Mouse (Mus musculus): ENCODE results near the gene Fbxw5. TPM values are rescaled to one million over a fixed set of nuclear protein-coding genes. Genes with fewer than 3 reads are reported as not detected.
"Not testable (repeated sequence)": the region's sequence is repeated elsewhere in the genome, so short reads cannot be mapped to it uniquely, and the experiment has no call there.

The Fbxw5 gene
- polyA plus RNA-seq, 1 experiment from 2014 or later, result 112 TPM

- H3K36me3 ChIP-seq, result peaks cover 18% of the 10 kb centered on the region
Observed at GRCm38 (mm10) chr2:25541644-25542367, 41.3 kb downstream of the Fbxw5 start.

GRCm38 (mm10) chr2:25545996-25546810 lies 45.7 kb downstream of the Fbxw5 start:
- Histone ChIP-seq H3K4me3 (peak overlapping the region; percentile 74), H3K36me3 (no peaks in the 10 kb centered on the region), H3K4me1 (peaks cover 21% of the 10 kb centered on the region), H3K9me3 (no peaks in the 10 kb centered on the region), H3K27me3 (no peaks in the 10 kb centered on the region), H3K9ac (replicated peaks) (peak overlapping the region; percentile 72), H3K27ac (replicated peaks) (peak overlapping the region; percentile 60), H3K4me2 (replicated peaks) (peak overlapping the region; percentile 78)
- peak; percentile 73 for ATAC-seq (ENCODE audit: low FRiP score, low read depth)
- 9% methylated on average over 43 of the region's 43 CpGs for WGBS

More at GRCm38 (mm10) chr2:25541644-25542367, 41.3 kb downstream of the Fbxw5 start:
- ATAC-seq (ENCODE audit: low FRiP score, low read depth), result no peak
- Histone ChIP-seq H3K4me2 (replicated peaks) (no peak overlapping the region), H3K4me3 (no peak overlapping the region), H3K4me1 (peaks cover 18% of the 10 kb centered on the region), H3K9me3 (no peaks in the 10 kb centered on the region), H3K27ac (replicated peaks) (no peak overlapping the region), H3K27me3 (no peaks in the 10 kb centered on the region), H3K9ac (replicated peaks) (no peak overlapping the region)
- 90% methylated on average over 10 of the region's 10 CpGs for WGBS

GRCm38 (mm10) chr2:25546811-25547491 lies 46.4 kb downstream of the Fbxw5 start, which contains the start of gene Traf2:
Gene Traf2, minus strand, starts transcription at chr2:25546940.
- Histone ChIP-seq H3K9me3 (no peaks in the 10 kb centered on the region), H3K4me1 (peaks cover 18% of the 10 kb centered on the region), H3K27ac (replicated peaks) (peak within 1 kb of the TSS; percentile 60), H3K27me3 (no peaks in the 10 kb centered on the region), H3K9ac (replicated peaks) (peak within 1 kb of the TSS; percentile 72), H3K4me3 (peak within 1 kb of the TSS; percentile 74), H3K36me3 (no peaks in the 10 kb centered on the region), H3K4me2 (replicated peaks) (peak within 1 kb of the TSS; percentile 78)
- 2% methylated on average over 48 of the region's 48 CpGs for WGBS
- ATAC-seq (ENCODE audit: low FRiP score, low read depth), result peak; percentile 99

DNA sequence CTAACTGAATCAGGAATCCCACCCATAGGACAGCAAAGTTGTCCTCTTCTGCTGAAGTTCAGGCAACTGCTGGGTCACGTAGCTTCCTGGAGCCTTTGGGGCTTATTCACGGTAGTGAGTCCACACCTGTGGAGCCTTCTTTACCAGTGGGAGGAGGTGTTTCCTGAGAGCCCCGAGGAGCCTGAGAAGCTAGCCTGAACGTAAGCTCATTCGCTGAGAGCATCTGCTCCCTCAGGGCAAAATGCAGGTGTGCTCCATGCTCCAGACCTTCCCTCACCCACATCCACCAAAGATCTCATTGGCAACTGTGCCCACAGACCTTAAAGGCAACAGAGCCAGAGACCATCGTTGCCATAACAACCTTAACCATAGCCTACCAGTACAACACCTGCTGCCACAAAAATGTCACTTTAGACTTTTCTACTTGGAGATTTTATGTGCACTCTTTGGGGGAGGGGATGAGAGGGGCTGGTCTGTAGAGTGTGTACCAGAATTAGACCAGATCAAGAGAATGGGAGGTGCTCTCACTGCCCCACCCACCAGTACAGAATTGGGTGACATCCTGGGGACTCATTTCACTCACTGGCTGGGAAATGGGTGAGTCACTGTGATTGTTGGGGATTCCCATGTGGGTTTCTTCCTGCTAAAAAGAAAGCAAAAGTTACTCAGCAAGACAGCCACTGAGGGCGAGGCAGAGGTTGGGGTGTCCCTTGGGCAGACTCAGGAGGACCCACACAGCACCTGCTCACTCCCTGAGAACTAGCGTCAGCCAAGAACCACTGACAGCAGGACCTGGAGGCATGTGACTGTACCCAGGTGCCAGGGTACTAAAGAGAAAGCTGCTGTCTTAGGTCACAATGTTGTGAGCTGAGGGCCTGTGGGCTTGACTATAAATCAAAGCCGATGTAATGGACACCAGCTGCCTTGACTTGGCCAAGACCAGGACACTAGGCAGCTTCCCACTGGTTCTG lies 48.8 kb downstream of the Fbxw5 start:
- no peaks in the 10 kb centered on the region for H3K27me3 ChIP-seq
- no peaks in the 10 kb centered on the region for H3K9me3 ChIP-seq
- no peak overlapping the region for H3K27ac ChIP-seq (replicated peaks)
- 81% methylated on average over 9 of the region's 9 CpGs for WGBS
- no peak overlapping the region for H3K9ac ChIP-seq (replicated peaks)
- H3K4me1 ChIP-seq, result peaks cover 15% of the 10 kb centered on the region
- H3K36me3 ChIP-seq, result no peaks in the 10 kb centered on the region
- no peak for ATAC-seq (ENCODE audit: low FRiP score, low read depth)
- H3K4me2 ChIP-seq (replicated peaks), result no peak overlapping the region
- no peak overlapping the region for H3K4me3 ChIP-seq

DNA sequence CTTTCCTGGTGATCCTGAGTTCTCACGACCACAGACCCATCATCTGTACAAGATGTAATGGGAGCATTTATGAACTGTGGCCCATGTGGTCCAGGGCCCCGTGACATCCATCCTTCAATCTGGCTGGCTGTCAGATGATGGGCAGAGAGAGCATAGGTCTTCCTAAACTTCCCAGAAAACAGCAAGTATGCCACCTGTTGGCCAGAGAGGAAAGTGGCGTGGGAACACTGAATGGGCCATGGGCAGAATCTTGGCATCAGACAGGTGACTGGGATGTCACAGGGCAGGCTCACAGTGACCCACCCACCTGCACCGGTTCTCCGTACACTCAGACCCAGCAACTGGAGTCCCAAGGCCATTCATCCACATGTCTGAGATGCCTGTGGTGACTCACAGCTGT lies 50.6 kb downstream of the Fbxw5 start:
- WGBS, result 37% methylated on average over 5 of the region's 5 CpGs
- ATAC-seq (ENCODE audit: low FRiP score, low read depth), result no peak

GRCm38 (mm10) chr2:25553171-25553786 lies 52.7 kb downstream of the Fbxw5 start:
- not testable (repeated sequence) for H3K4me3 ChIP-seq; H3K9me3 ChIP-seq; H3K27ac ChIP-seq (replicated peaks); H3K9ac ChIP-seq (replicated peaks); H3K4me2 ChIP-seq (replicated peaks); H3K36me3 ChIP-seq; ATAC-seq (ENCODE audit: low FRiP score, low read depth); H3K4me1 ChIP-seq; H3K27me3 ChIP-seq
- 85% methylated on average over 4 of the region's 4 CpGs for WGBS

More for the DNA sequence above, 50.6 kb downstream of the Fbxw5 start:
- H3K36me3 ChIP-seq, result no peaks in the 10 kb centered on the region
- H3K4me3 ChIP-seq, result no peak overlapping the region
- no peak overlapping the region for H3K9ac ChIP-seq (replicated peaks)
- H3K4me1 ChIP-seq, result peaks cover 4% of the 10 kb centered on the region; the same call in 1 of the 2 replicates
- H3K9me3 ChIP-seq, result no peaks in the 10 kb centered on the region
- H3K27ac ChIP-seq (replicated peaks), result no peak overlapping the region
- H3K4me2 ChIP-seq (replicated peaks), result no peak overlapping the region
- no peaks in the 10 kb centered on the region for H3K27me3 ChIP-seq

Other genes starting within 250 kb of the Fbxw5 start
- 20.6 and 23.6 TPM in 2 replicates for gene Tmem203, start 245.3 kb upstream of the Fbxw5 start, polyA plus RNA-seq (2016; fragmentation: Nextera tagmentation; extraction: Ambion mirVana)
- 10.1 and 10.2 TPM in 2 replicates for gene Tprn, start 238.1 kb upstream of the Fbxw5 start, polyA plus RNA-seq (2016; fragmentation: Nextera tagmentation; extraction: Ambion mirVana)
- gene Ssna1, start 228.3 kb upstream of the Fbxw5 start, polyA plus RNA-seq (2016; fragmentation: Nextera tagmentation; extraction: Ambion mirVana), result 210 and 216 TPM in 2 replicates
- 143 and 144 TPM in 2 replicates for gene Anapc2, start 228.3 kb upstream of the Fbxw5 start, polyA plus RNA-seq (2016; fragmentation: Nextera tagmentation; extraction: Ambion mirVana)
- not detected in 2 replicates for gene Tmem210, start 212.6 kb upstream of the Fbxw5 start, polyA plus RNA-seq (2016; fragmentation: Nextera tagmentation; extraction: Ambion mirVana)
- not detected in 2 replicates for gene Lrrc26, start 210.8 kb upstream of the Fbxw5 start, polyA plus RNA-seq (2016; fragmentation: Nextera tagmentation; extraction: Ambion mirVana)
- gene Grin1, start 181.6 kb upstream of the Fbxw5 start, polyA plus RNA-seq (2016; fragmentation: Nextera tagmentation; extraction: Ambion mirVana), result 6.1 and 8.2 TPM in 2 replicates
- gene Man1b1, start 168.4 kb upstream of the Fbxw5 start, polyA plus RNA-seq (2016; fragmentation: Nextera tagmentation; extraction: Ambion mirVana), result 72.2 and 72.9 TPM in 2 replicates
- gene Dpp7, start 144.4 kb upstream of the Fbxw5 start, polyA plus RNA-seq (2016; fragmentation: Nextera tagmentation; extraction: Ambion mirVana), result 19.5 and 20.5 TPM in 2 replicates
- gene Uap1l1, start 135.1 kb upstream of the Fbxw5 start, polyA plus RNA-seq (2016; fragmentation: Nextera tagmentation; extraction: Ambion mirVana), result 2.9 and 7.4 TPM in 2 replicates
- gene Sapcd2, start 128.4 kb upstream of the Fbxw5 start, polyA plus RNA-seq (2016; fragmentation: Nextera tagmentation; extraction: Ambion mirVana), result 52.1 and 52.3 TPM in 2 replicates
- gene Entpd2, start 104.9 kb upstream of the Fbxw5 start, polyA plus RNA-seq (2016; fragmentation: Nextera tagmentation; extraction: Ambion mirVana), result 0.20 TPM in 2 replicates
- 216 and 221 TPM in 2 replicates for gene Npdc1, start 101.4 kb upstream of the Fbxw5 start, polyA plus RNA-seq (2016; fragmentation: Nextera tagmentation; extraction: Ambion mirVana)
- 0.09 TPM in 1 of 2 replicates, not detected in the other for gene Fut7, start 77.5 kb upstream of the Fbxw5 start, polyA plus RNA-seq (2016; fragmentation: Nextera tagmentation; extraction: Ambion mirVana)
- gene Abca2, start 72.0 kb upstream of the Fbxw5 start, polyA plus RNA-seq (2016; fragmentation: Nextera tagmentation; extraction: Ambion mirVana), result 9.4 and 10.3 TPM in 2 replicates
- 2.5 and 2.9 TPM in 2 replicates for gene Clic3, start 43.9 kb upstream of the Fbxw5 start, polyA plus RNA-seq (2016; fragmentation: Nextera tagmentation; extraction: Ambion mirVana)
- 42.9 and 48.6 TPM in 2 replicates for gene Paxx, start 39.7 kb upstream of the Fbxw5 start, polyA plus RNA-seq (2016; fragmentation: Nextera tagmentation; extraction: Ambion mirVana)
- gene Ptgds, start 30.7 kb upstream of the Fbxw5 start, polyA plus RNA-seq (2016; fragmentation: Nextera tagmentation; extraction: Ambion mirVana), result 1.5 and 1.8 TPM in 2 replicates
- gene Lcn12, start 6.8 kb upstream of the Fbxw5 start, polyA plus RNA-seq (2016; fragmentation: Nextera tagmentation; extraction: Ambion mirVana), result not detected in 2 replicates
- gene C8g, start 969 bp downstream of the Fbxw5 start, polyA plus RNA-seq (2016; fragmentation: Nextera tagmentation; extraction: Ambion mirVana), result 5.1 and 5.3 TPM in 2 replicates
- gene Traf2, start 46.2 kb downstream of the Fbxw5 start, polyA plus RNA-seq (2016; fragmentation: Nextera tagmentation; extraction: Ambion mirVana), result 32.3 and 32.4 TPM in 2 replicates
- 362 and 366 TPM in 2 replicates for gene Edf1, start 57.1 kb downstream of the Fbxw5 start, polyA plus RNA-seq (2016; fragmentation: Nextera tagmentation; extraction: Ambion mirVana)
- 5.1 and 7.2 TPM in 2 replicates for gene Mamdc4, start 74.1 kb downstream of the Fbxw5 start, polyA plus RNA-seq (2016; fragmentation: Nextera tagmentation; extraction: Ambion mirVana)
- gene Phpt1, start 74.5 kb downstream of the Fbxw5 start, polyA plus RNA-seq (2016; fragmentation: Nextera tagmentation; extraction: Ambion mirVana), result 166 and 173 TPM in 2 replicates
- gene Ajm1, start 81.0 kb downstream of the Fbxw5 start, polyA plus RNA-seq (2016; fragmentation: Nextera tagmentation; extraction: Ambion mirVana), result 1.8 and 1.9 TPM in 2 replicates
- gene Rabl6, start 107.8 kb downstream of the Fbxw5 start, polyA plus RNA-seq (2016; fragmentation: Nextera tagmentation; extraction: Ambion mirVana), result 69.3 and 71.0 TPM in 2 replicates
- gene Ccdc183, start 116.9 kb downstream of the Fbxw5 start, polyA plus RNA-seq (2016; fragmentation: Nextera tagmentation; extraction: Ambion mirVana), result 0.20 and 0.36 TPM in 2 replicates
- gene Tmem141, start 121.3 kb downstream of the Fbxw5 start, polyA plus RNA-seq (2016; fragmentation: Nextera tagmentation; extraction: Ambion mirVana), result 15.4 and 20.7 TPM in 2 replicates
- gene Fcna, start 127.3 kb downstream of the Fbxw5 start, polyA plus RNA-seq (2016; fragmentation: Nextera tagmentation; extraction: Ambion mirVana), result 1.6 and 2.2 TPM in 2 replicates
- gene Lcn8, start 152.4 kb downstream of the Fbxw5 start, polyA plus RNA-seq (2016; fragmentation: Nextera tagmentation; extraction: Ambion mirVana), result not detected in 2 replicates
- gene Lcn5, start 157.2 kb downstream of the Fbxw5 start, polyA plus RNA-seq (2016; fragmentation: Nextera tagmentation; extraction: Ambion mirVana), result not detected in 2 replicates
- not detected in 2 replicates for gene Lcn6, start 176.0 kb downstream of the Fbxw5 start, polyA plus RNA-seq (2016; fragmentation: Nextera tagmentation; extraction: Ambion mirVana)
- not detected in 2 replicates for gene Lcn10, start 182.0 kb downstream of the Fbxw5 start, polyA plus RNA-seq (2016; fragmentation: Nextera tagmentation; extraction: Ambion mirVana)
- gene Obp2a, start 199.3 kb downstream of the Fbxw5 start, polyA plus RNA-seq (2016; fragmentation: Nextera tagmentation; extraction: Ambion mirVana), result not detected in 2 replicates
- 76.1 and 78.5 TPM in 2 replicates for gene Bmyc, start 206.0 kb downstream of the Fbxw5 start, polyA plus RNA-seq (2016; fragmentation: Nextera tagmentation; extraction: Ambion mirVana)
- gene Obp2b, start 236.3 kb downstream of the Fbxw5 start, polyA plus RNA-seq (2016; fragmentation: Nextera tagmentation; extraction: Ambion mirVana), result not detected in 2 replicates